Mouse (Mus musculus) gastrocnemius, adult 2 months (tissue): ENCODE measurements at regions not wholly inside any gene's neighbourhood (a gene's known extent, or its start where the extent isn't known, plus 50 kb on each side); places are given as distances from the start of the nearest gene placed in this dataset.
A peak's percentile ranks its signal among the peaks of the same experiment; 100 is the strongest.

Source experiments
- DNase-seq: peaks from one replicate; pipeline ENCODE4 v3.0.0; 2022
- H3K27ac ChIP-seq: fragments of 200-600 bp; 2 replicates; pipeline ENCODE4 v1.8.1; 2022; ENCODE audit warnings: mild to moderate bottlenecking
- H3K4me3 ChIP-seq: fragments of 200-600 bp; 2 replicates; pipeline ENCODE4 v1.8.1; 2022; ENCODE audit warnings: mild to moderate bottlenecking, moderate library complexity
- CTCF ChIP-seq: fragments of 200-600 bp; IDR thresholded peaks from 2 replicates; pipeline ENCODE4 v1.8.1; 2022; ENCODE audit warnings: antibody characterized with exemption, mild to moderate bottlenecking, moderate library complexity
- intact Hi-C: fragments of 180-260 bp; cut with DNase I; formaldehyde crosslinking; loops from one replicate; pipeline ENCODE4 v1.15.1; 2025

DNA sequence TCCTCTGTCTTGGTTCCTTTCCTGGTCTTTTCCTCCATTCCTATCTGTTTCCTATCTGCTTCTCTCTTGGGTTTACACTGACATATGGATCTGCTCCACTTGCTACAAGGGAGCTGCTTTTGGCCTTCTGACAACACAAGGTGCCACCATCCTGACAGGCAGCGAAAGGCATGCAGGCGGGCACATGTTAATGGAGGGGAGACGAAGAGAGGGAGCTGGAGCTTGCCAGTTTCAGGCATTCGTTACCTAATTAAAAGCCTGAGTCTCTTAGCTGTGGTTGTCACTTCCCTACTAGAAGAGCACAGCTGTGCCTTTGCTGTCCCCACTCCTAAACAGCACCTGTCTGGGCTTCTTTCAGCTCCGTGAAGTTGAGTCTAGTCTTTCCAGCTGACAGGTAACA, 711.5 kb upstream of the Kirrel3 start:
- TF ChIP-seq CTCF, result no peak
- no peak for DNase-seq
- Histone ChIP-seq H3K4me3 (no peak overlapping the region), H3K27ac (no peak overlapping the region)
- intact Hi-C loops, result no loop called here

DNA sequence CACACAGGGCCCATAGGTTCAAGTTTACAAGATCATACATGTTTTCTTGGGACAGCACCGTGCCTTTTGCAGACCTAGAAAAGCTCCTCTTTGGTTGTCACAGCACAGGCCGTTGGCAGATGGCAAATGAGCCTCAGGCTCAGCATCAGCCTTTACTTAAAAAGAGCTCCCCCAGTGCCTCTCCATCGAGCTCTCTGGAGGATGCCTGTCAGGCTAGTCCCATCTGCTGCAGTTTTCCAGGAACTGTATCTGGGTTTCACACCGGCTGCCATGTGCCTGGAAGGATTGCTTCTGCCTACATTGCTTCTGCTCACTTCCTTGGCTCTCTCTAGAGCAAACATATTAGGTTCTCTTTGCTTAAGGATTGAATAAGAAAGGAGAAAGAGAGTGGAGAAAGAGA, 695.1 kb upstream of the Kirrel3 start:
- no peak for TF ChIP-seq CTCF
- no peak overlapping the region for H3K27ac ChIP-seq
- DNase-seq, result no peak
- intact Hi-C loops, result no loop called here
- H3K4me3 ChIP-seq, result no peak overlapping the region

DNA sequence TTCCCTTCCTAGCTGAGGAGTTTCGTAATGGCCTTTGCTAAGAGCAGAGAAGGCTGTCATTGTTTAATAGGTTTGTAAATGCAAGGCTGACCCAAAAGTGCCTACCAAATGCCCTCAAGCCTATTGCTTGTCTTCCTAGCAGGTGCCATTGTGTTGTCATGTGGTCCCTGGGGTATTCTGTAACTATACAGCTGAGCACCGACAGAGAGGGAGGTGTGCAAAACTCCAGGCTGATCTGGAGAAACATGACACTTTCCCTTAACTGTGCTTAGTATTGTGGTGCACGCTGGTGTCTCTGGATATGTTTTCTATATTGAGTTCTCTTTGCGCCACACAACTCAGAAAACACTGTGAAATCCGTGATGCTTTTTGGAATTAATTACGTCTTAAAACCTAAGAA, 685.4 kb upstream of the Kirrel3 start:
- intact Hi-C loops, result no loop called here
- H3K4me3 ChIP-seq, result no peak overlapping the region
- H3K27ac ChIP-seq, result no peak overlapping the region
- TF ChIP-seq CTCF, result no peak
- DNase-seq, result no peak

DNA sequence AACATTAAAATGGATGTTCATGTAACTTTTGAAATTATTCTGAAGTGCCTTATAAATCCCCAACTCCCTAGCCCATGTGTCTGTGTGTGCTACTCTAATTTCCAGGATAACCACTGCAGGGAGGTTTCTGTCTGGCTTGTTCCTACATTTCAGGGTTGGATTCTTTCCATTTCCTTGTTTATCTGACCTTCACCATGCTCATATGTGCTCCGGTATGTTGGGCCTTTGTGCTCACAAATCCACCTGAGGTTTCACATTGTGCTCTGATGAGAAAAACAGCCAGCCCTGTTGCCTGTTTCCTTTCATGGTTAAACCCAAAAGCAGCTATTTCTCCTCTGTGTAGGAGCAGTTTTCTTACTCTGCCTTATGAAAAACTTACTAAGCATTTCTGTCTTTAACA, 684.9 kb upstream of the Kirrel3 start:
- Histone ChIP-seq H3K4me3 (no peak overlapping the region), H3K27ac (no peak overlapping the region)
- intact Hi-C loops, result no loop called here
- TF ChIP-seq CTCF, result no peak
- no peak for DNase-seq

DNA sequence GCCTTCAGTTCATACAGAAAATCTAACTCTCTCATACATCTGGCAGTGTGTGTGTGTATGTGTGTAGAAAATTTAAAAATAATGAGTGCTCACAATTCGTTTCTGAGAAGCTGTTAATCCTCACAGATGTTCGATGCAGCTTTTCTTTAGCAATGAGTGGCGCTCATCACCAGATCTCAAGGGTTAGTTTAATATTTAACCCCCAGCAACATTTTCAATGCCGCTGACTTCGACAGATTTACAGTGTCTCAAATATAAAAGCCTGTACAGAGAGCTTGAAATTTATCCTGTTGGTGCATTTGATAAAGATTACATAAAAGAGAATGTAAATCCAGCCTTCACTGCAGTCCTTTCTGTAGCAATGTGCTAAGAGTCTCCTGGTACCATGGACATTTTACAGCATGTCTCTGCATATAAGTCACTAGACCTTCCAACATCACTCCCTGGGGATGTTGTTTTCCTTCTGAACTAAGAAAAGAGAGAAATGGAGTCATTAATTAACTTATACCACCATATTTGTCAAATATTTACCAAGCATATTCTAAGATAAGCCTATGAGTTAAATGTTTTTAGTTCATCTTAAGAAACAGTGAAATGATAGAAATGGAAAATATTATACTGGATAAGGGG, 670.8 kb upstream of the Kirrel3 start:
- TF ChIP-seq CTCF, result no peak
- H3K27ac ChIP-seq, result no peak overlapping the region
- DNase-seq, result no peak
- intact Hi-C loops, result no loop called here
- no peak overlapping the region for H3K4me3 ChIP-seq

DNA sequence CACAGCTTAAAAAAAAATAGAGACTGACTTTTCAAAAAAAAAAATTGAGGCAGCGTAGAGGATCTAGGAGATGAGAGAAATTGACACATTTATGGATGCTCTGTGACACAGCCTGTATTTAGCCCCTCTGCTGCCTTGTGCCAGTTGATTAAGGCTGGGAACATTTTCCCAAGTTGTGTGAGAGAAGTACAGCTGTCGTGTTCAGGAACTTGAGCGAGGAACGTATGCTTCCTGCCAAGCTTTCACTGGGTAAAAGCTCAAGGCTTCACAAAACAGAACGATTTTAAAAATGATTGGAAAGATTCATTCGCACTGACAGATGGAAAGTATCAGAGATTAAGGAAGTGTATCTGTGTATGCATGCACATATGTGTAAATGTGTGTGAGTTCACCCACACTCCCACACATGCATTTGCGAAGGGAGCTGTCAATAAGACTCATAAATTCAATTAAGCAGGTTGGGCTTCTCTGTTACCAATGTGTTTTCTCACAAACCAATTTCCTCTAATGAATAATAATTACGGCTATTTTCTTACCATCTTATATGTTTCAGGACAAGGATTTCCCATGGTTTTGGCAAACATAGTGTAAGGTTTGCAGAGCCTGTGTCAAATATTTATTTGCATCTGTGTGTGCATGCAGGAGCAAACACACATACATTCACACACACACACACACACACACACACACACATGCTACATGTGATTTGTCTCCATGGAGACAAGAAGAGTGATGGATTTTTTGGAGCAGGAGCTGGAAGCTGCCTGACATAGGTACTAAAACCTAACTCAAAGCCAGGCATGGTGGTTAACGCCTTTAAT, 662.9 kb upstream of the Kirrel3 start:
- TF ChIP-seq CTCF, result no peak
- Histone ChIP-seq H3K4me3 (no peak overlapping the region), H3K27ac (no peak overlapping the region)
- DNase-seq, result no peak
- intact Hi-C loops, result no loop called here

DNA sequence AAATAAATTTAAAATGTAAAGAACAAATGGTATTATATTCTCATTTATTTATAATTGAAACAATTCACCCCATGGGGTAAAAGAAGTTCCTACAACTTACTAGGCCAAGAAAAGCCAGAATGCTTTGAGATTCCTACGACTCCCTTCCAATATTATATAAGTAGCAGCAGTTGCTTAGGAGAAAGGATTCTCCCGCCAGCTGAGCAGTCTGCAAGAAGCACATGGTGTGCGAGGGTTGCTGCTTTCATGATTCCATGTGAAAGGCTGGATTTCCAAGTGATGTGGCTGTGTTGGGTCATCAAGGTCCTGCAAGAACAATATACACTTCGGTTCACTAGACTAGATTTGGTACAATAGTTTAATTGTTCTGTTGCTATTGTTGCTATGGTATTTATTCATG, 659.6 kb upstream of the Kirrel3 start:
- Histone ChIP-seq H3K27ac (no peak overlapping the region), H3K4me3 (no peak overlapping the region)
- no peak for TF ChIP-seq CTCF
- intact Hi-C loops, result no loop called here
- DNase-seq, result no peak

DNA sequence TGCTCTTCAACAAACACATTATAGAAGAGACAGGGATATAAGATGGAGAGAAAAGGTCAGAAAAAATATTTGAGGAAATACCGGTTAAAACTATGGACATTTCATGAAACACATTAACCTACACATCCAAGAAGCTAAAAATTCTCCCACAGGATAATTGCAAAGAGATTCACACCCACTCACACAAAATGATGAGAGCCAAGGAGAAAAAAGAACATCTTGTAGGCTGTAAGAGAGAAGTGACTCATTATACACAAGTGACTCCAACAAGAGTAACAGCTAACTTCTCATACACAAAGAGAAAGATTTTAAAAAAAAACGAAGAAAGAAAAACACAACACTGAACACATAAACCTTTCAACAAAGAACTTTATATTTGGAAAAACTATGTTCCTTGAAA, 658.3 kb upstream of the Kirrel3 start:
- no peak overlapping the region for H3K27ac ChIP-seq
- no peak overlapping the region for H3K4me3 ChIP-seq
- no peak for DNase-seq
- no peak for TF ChIP-seq CTCF
- intact Hi-C loops, result no loop called here

DNA sequence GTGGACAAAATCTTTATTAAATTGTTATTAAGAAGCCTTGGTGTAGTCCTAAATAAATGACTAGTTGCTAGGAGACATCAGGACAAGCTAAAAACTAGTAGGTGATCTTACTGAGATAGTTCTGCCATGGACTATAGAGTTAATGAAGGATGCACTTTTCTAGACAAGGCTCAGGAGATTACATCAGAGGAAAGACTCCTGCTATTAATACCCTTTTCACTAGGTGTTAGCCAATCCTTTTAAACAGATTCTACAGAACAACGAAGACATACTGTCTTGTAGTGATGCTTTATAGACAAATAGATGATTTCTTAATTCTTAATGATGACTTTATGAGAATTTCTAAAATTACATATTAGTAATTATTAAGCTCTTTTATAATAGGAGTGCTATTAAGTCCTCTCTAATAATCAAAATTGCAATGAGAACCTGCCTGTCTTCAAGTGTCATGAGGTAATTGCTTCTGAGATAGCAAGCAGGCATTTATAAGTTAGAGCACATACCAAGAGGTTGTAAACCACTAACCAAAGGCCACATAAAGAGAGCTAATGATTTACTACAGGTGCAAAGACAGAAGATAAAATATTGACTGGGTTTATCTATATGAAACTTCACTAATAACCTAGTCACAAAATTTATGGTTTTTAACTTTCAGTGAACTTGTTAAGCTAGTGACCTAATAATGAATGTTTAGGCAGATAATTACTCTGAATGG, 647.9 kb upstream of the Kirrel3 start:
- no peak for DNase-seq
- TF ChIP-seq CTCF, result no peak
- intact Hi-C loops, result no loop called here
- H3K27ac ChIP-seq, result no peak overlapping the region
- no peak overlapping the region for H3K4me3 ChIP-seq

DNA sequence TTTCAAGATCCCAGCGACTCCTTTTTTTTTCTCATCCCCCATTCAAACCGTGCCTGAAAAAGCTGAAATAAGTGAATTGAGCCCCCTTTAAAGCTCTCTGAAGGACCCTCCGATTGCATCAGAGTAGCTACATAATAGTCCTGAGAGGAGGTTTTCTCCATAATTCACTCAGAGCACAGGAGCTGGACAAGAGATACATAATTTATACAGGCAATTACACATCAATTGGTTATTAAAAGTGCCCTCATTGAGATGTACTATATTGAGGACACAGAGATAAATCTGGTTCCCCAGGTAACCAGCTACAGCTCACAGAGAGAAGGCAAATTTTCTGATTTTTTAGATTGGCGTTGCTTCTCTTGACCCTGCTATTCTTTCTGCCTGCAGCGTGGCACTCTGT, 636.1 kb upstream of the Kirrel3 start:
- H3K27ac ChIP-seq, result no peak overlapping the region
- no peak overlapping the region for H3K4me3 ChIP-seq
- intact Hi-C loops, result no loop called here
- TF ChIP-seq CTCF, result no peak
- DNase-seq, result no peak

DNA sequence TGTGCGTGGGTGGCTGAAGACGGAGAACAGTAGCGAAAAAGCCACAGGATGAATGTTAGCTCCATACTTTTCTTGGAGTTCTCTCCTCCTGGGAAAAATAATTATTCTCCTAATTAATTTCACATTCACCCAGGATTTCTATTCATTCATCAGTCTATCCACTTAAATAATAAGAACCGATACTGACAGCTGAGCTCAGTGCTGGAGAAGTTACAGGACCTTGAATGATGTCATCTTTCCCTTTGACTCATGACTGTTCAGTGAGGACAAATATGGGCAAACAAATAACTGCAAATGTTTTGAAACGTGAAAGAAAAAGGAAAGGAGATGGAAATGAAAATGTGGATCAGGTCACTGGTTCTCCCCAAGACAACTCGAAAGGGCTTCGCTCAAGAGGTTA, 635.7 kb upstream of the Kirrel3 start:
- DNase-seq, result no peak
- Histone ChIP-seq H3K4me3 (no peak overlapping the region), H3K27ac (no peak overlapping the region)
- intact Hi-C loops, result no loop called here
- no peak for TF ChIP-seq CTCF

DNA sequence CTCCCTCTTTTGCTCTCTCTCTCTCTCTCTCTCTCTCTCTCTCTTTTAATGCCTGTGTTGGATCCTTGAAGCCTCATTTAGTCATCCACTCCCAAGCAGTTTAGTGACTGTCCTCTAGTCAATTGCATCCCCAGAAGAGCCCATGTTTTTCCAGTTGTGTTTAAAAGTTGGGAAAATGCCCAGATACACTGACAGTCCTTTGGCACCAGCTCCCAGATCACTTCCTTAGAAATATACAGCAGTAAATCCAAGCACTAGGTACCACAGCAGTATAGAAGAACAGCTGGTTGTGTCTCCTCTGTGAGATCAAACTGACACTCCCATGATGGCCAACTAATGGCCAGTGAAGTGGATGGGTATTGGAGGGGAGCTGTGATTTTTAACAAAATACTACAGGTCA, 634.7 kb upstream of the Kirrel3 start:
- no peak overlapping the region for H3K27ac ChIP-seq
- DNase-seq, result no peak
- TF ChIP-seq CTCF, result no peak
- intact Hi-C loops, result no loop called here
- H3K4me3 ChIP-seq, result no peak overlapping the region

DNA sequence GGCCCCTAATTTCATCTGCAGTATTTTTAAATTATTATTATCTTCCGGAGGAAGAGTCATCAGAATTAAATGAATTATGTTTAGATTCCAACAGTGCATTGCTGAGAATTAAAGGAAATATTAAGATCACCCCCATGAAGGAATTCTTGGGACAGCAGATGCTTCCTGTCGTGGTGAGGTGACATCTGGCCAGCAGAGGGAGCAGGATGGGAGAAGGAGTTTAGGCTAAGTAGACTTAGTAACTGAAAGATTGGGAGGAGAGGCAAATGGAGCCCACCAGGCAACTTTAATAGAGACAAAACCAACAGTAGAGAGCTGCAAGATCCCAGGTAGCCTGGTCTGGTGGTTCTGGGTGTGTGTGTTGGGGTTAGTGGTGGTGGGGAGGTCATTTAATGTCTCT, 629.5 kb upstream of the Kirrel3 start:
- Histone ChIP-seq H3K27ac (no peak overlapping the region), H3K4me3 (no peak overlapping the region)
- intact Hi-C loops, result no loop called here
- TF ChIP-seq CTCF, result peak; percentile 48
- DNase-seq, result peak; percentile 17

DNA sequence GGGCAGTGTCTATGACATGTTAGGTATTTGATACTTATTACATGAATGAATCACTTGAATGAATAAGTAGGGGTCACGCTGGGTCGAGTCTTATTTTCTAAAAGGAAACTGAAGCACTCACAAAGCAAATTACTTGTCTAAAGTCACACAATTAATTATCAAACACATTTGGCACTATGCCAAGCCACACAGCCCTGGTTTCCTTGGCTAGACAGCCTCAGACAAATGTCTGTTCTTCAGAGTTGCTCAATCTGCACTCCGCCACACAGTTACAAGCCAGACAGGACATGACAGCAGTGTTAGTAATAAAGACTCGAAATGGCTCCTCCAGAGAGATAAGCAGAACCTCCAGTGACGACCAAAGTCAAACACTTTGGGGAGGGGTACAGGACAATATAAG, 627.2 kb upstream of the Kirrel3 start:
- no peak for DNase-seq
- Histone ChIP-seq H3K4me3 (no peak overlapping the region), H3K27ac (no peak overlapping the region)
- TF ChIP-seq CTCF, result no peak
- intact Hi-C loops, result no loop called here
